Mouse (Mus musculus): Measurements from ENCODE around the gene Gng5.

GRCm38 (mm10) chr3:146462939-146463338 lies 36.7 kb upstream of the Gng5 start:
- TF ChIP-seq POLR2A (IDR thresholded peaks at IDR 0.05; ENCODE audit: borderline replicate concordance, extremely low read depth, insufficient read depth, insufficient read length, poor library complexity, severe bottlenecking) = no peak
- no peak for TF ChIP-seq CTCF (IDR thresholded peaks at IDR 0.05; ENCODE audit: borderline replicate concordance, extremely low read depth, insufficient read depth, insufficient read length)
